Mouse (Mus musculus) forebrain, postnatal 0 days (tissue): ENCODE measurements at regions not wholly inside any gene's neighbourhood (a gene's known extent, or its start where the extent isn't known, plus 50 kb on each side); places are given as distances from the start of the nearest gene placed in this dataset.

Experiments
- ATAC-seq: fragments of 200-750 bp; cut with Nextera tagmentation; 2 replicates; pipeline ENCODE4 v1.8.0; 2017; ENCODE audit warnings: mild to moderate bottlenecking, moderate library complexity
- DNase-seq: peaks from one replicate; pipeline ENCODE4 v3.0.0-alpha.2; 2015
- H3K27ac ChIP-seq: fragments of 300-500 bp; sonication (generic); 2 replicates; pipeline ENCODE4 v1.5.1; 2014; ENCODE audit warnings: low read depth, mild to moderate bottlenecking, antibody characterized with exemption, low read length, moderate library complexity, mixed read lengths
- H3K27me3 ChIP-seq: fragments of 300-500 bp; sonication (generic); 2 replicates; pipeline ENCODE4 v1.6.1; 2014; ENCODE audit warnings: mild to moderate bottlenecking, low read length, mixed read lengths; ENCODE audit not compliant: insufficient read depth
- H3K36me3 ChIP-seq: fragments of 300-500 bp; sonication (generic); 2 replicates; pipeline ENCODE4 v1.6.1; 2014; ENCODE audit warnings: mild to moderate bottlenecking, moderate library complexity; ENCODE audit not compliant: insufficient read depth
- H3K4me1 ChIP-seq: fragments of 300-500 bp; sonication (generic); 2 replicates; pipeline ENCODE4 v1.6.1; 2014; ENCODE audit warnings: antibody characterized with exemption; ENCODE audit not compliant: insufficient read depth
- H3K4me2 ChIP-seq: fragments of 300-500 bp; sonication (generic); 2 replicates; pipeline ENCODE4 v1.6.1; 2014; ENCODE audit warnings: low read depth, mild to moderate bottlenecking, moderate library complexity
- H3K4me3 ChIP-seq: fragments of 300-500 bp; sonication (generic); 2 replicates; pipeline ENCODE4 v1.5.1; 2014; ENCODE audit warnings: low read depth, low read length, mixed read lengths
- H3K9ac ChIP-seq: fragments of 300-500 bp; sonication (generic); 2 replicates; pipeline ENCODE4 v1.6.1; 2014; ENCODE audit warnings: mild to moderate bottlenecking
- H3K9me3 ChIP-seq: fragments of 300-500 bp; sonication (generic); 2 replicates; pipeline ENCODE4 v1.6.1; 2016; ENCODE audit warnings: low read length
- CTCF ChIP-seq: sonication (generic); IDR thresholded peaks from 2 replicates; pipeline ENCODE4 v1.5.1; 2016; ENCODE audit warnings: antibody characterized with exemption, control low read depth, low read depth
- WGBS: fragments of 180-500 bp; shearing (Covaris S2); extraction: QIAGEN DNeasy Blood & Tissue Kit; methylation state at CpG from one replicate; pipeline ENCODE4 v1.1.7; 2014; 5-methylcytosine and 5-hydroxymethylcytosine counted together

DNA sequence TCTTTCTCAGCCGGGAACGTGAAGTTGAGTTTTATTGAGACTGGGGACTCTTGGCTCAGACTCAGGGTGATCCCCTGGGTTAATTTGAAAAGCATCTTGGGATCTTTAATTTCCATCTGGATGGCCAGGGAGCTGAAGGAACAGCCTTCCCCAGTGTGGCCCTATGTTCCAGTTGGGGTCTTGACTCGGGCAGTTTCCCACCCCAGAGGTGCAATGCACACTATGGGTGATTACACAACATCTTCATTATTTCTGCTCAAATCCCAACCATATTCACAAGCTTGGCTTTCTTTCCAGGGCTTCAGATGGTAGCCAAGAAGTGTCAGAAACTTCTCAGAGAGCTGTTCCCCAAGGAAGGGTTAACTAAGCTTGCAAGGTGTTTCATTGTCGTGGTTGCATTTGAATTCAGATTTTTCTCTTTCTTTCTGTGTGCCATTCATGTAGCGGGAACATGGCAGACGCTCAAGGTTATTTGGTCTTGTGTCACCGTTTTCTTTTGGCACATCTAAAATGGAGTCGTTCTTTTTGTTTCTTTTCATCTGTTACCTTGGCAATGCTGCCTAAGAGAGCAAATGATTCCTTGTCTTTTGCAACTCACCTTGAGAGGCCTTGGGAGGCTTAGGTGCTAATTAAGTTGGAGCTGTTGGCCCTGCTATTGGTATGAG is 179.5 kb downstream of the Fam169b start:
- no peaks in the 10 kb centered on the region for H3K36me3 ChIP-seq
- H3K4me2 ChIP-seq = no peak overlapping the region
- no peak overlapping the region for H3K27ac ChIP-seq
- ATAC-seq = peak; percentile 20; the same call in 1 of the 2 replicates
- peak; percentile 30 for DNase-seq
- no peak for TF ChIP-seq CTCF
- 38% methylated on average over 8 of the region's 8 CpGs for WGBS
- H3K9me3 ChIP-seq = no peaks in the 10 kb centered on the region
- no peaks in the 10 kb centered on the region for H3K27me3 ChIP-seq
- no peak overlapping the region for H3K4me3 ChIP-seq
- H3K9ac ChIP-seq = no peak overlapping the region
- H3K4me1 ChIP-seq = no peaks in the 10 kb centered on the region

DNA sequence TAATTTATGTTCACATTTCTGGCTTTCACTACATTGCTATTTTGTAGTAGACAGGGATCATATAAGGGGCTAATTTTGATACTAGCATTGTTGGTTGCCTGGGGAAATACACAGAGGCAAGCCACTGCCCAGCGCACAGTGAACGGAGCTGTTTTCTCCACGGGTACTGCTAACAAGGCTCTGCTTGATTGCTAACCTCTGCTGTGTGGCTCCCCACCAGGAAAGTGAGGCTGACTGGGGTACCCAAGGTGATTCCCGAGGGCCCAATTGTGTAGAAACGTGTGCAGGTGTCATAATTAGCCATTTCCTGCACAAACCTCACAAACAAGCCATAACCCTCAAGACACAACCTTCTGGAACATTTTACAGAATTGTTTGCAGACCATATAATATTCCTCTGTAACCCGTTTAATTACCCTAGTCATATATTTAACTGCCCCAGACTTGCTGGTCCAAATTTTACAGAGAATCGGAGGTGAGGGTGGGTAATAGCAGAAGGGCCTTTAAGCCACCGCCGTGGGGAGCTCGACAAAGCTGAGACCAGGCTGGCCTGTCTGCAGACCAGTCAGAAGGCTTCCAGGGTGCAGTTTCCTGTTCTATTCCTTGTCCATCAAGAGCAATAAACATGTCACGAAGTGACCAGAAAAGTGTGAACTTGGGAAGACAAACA is 170.9 kb downstream of the Fam169b start:
- Histone ChIP-seq H3K9me3 (no peaks in the 10 kb centered on the region), H3K27ac (no peak overlapping the region), H3K4me1 (no peaks in the 10 kb centered on the region), H3K27me3 (no peaks in the 10 kb centered on the region), H3K9ac (no peak overlapping the region), H3K4me2 (no peak overlapping the region), H3K36me3 (no peaks in the 10 kb centered on the region), H3K4me3 (no peak overlapping the region)
- no peak for ATAC-seq
- DNase-seq = no peak
- no peak for TF ChIP-seq CTCF
- 77% methylated on average over 11 of the region's 11 CpGs for WGBS

DNA sequence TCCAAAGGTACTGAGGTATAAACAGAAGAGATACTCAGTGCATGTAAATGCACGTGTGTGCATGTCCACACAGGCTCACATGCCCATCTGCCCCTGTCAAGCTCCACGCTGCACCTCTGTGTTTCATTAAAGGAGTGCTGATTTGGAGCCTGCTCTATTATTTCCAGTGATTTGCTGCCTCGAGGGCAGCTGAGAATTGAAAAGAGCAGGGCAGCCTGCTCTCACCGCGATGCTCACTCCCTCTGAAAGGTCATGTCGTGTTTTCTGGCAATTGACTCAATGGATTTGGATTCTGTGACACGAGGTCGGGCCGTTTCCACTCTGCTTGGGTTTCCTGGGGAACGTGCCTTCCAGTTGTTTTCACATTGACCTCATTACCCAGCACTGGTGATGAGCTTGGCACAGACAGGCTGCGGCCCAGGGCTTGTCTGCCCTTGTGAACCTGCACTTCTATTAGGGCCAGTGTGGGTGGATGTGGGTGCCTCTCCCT is 167.1 kb downstream of the Fam169b start:
- Histone ChIP-seq H3K36me3 (no peaks in the 10 kb centered on the region), H3K4me1 (no peaks in the 10 kb centered on the region), H3K27me3 (no peaks in the 10 kb centered on the region), H3K4me2 (no peak overlapping the region), H3K4me3 (no peak overlapping the region), H3K27ac (no peak overlapping the region), H3K9me3 (no peaks in the 10 kb centered on the region), H3K9ac (no peak overlapping the region)
- TF ChIP-seq CTCF = no peak
- WGBS = 9% methylated on average over 11 of the region's 11 CpGs
- 0 out of 2 replicates have a peak, but pooled peaks have one; percentile 16 for ATAC-seq
- no peak for DNase-seq

DNA sequence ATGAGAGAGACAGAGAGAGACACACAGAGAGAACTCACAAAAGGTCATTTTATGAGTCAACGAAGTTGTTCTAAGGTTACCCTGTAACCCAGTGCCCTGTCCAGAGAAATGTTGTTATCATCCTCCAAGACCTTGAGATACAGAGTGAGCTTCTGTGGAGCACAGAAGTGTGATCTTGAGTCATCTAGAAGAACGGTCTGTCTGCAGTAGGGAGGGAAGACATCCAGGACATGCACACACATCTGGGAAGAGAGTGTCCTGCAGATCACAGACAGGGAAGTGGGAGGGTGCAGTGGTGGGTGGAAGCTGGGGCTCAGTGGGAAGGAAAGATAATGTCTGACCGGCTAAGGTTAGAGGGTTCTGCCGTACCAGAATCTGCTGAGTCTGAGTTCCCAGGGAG is 155.3 kb downstream of the Fam169b start:
- no peak overlapping the region for H3K9ac ChIP-seq
- H3K4me2 ChIP-seq = no peak overlapping the region
- no peaks in the 10 kb centered on the region for H3K36me3 ChIP-seq
- no peak overlapping the region for H3K4me3 ChIP-seq
- no peaks in the 10 kb centered on the region for H3K27me3 ChIP-seq
- ATAC-seq (no peak), DNase-seq (no peak)
- WGBS = 90% methylated on average over 4 of the region's 4 CpGs
- no peak for TF ChIP-seq CTCF
- no peaks in the 10 kb centered on the region for H3K4me1 ChIP-seq
- no peak overlapping the region for H3K27ac ChIP-seq
- H3K9me3 ChIP-seq = no peaks in the 10 kb centered on the region

DNA sequence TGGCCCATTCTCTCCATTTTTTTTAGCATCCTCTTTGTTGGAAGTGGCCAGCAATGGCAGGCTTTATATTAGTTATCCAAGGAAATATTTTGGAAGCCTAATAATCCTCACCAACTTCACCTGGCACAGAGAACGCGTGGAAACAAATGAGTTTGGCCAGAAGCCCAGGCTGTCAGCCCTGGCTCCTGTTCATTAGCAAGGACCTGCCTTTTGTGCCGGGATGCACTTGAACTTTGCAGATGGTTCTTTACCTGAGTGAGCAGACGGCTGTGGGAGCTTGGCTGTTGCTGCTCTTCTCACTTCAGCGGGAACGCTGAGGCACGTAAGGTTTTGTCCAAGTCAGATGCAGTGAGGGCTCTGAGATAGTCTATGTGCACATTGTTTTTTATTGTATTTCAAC is 142.3 kb downstream of the Fam169b start:
- Histone ChIP-seq H3K4me2 (no peak overlapping the region), H3K9ac (no peak overlapping the region), H3K36me3 (no peaks in the 10 kb centered on the region), H3K27me3 (no peaks in the 10 kb centered on the region), H3K4me1 (no peaks in the 10 kb centered on the region), H3K4me3 (no peak overlapping the region), H3K27ac (no peak overlapping the region), H3K9me3 (no peaks in the 10 kb centered on the region)
- ATAC-seq (no peak), DNase-seq (no peak)
- 47% methylated on average over 7 of the region's 7 CpGs for WGBS
- TF ChIP-seq CTCF = no peak

DNA sequence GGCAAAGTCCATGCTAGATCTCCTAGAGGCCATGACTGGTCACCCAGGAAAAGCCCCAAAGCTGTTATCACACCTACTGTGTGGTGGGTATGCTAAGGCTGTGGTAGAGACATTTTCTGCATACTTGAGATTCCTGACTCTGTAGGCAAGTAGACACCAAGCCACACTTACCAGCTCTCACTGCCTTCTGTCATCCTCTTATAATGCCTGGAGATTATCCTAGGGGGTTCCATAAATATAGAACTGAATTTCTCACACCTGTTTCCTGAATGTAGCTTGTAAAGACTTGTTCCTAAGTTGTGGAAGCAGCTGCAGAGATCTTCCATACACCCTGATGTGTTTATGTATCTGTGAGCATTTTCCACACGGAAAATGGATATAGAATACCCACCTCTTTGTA is 139.1 kb downstream of the Fam169b start:
- no peak for ATAC-seq
- WGBS = 80% methylated on average over 1 of the region's 1 CpGs

More for the DNA sequence above, 139.1 kb downstream of the Fam169b start:
- no peak for TF ChIP-seq CTCF
- no peaks in the 10 kb centered on the region for H3K36me3 ChIP-seq
- H3K27me3 ChIP-seq = no peaks in the 10 kb centered on the region
- no peak overlapping the region for H3K27ac ChIP-seq
- no peak overlapping the region for H3K9ac ChIP-seq
- no peak overlapping the region for H3K4me3 ChIP-seq
- H3K9me3 ChIP-seq = no peaks in the 10 kb centered on the region
- H3K4me1 ChIP-seq = no peaks in the 10 kb centered on the region
- no peak overlapping the region for H3K4me2 ChIP-seq
- DNase-seq = no peak
